ENCODE assay signal across 11 mouse cellular contexts in the genomic region with DNA sequence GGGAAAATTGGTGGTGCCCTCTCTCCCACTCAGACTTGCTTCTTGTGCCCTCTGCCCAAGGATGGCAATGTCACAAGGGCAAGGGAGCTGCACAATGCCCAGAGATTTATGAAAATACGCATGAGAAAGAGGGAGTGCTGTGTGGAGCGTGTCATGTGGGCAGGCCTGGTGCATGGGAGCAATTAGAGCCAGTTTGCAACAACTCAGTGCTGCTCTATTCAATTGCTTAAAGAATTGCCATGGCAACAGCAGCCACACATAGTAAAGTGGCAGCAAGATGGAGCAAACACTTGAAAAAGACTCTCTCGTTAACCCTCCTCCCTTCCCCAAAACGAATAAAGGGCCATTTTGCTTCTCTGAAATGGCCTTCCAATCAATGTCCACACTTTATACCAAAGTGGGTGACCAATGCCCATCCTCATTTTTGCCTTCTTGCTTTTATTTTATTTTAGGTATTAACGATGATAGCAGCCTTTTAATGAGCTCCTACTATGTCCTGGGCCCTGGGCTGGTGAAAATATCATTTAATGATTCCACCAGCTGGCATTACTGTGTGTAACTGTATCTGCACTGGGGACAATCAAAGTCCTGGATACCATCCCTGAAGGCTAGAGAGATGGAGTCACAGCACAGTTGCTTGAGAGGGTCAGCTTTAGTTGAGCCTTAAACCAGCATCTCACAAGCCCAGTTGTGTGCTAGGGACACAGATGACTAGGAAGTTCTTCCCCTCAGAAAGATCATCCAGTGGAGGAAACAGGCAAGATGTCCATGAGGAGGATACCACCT.
DNase-seq lines count a peak whose midpoint lies in the region; ATAC-seq and TF ChIP-seq lines count a peak whose summit lies in the region.
"Had no signal": no experiment of that assay in that cellular context is flagged by ENCODE, and none has a peak within 500 bp of the region (broad histone marks: within the 10 kb centered on the region; RNA-seq: fewer than 3 reads in every experiment).

No protein-coding gene starts in this region.

- no peaks in the 10 kb centered on the region for H3K9me3 ChIP-seq in forebrain, embryonic 10.5 days
- no peaks in the 10 kb centered on the region for H3K9me3 ChIP-seq in hindbrain, postnatal 0 days (ENCODE audit: low read length)
- H3K9me3 ChIP-seq in midbrain, postnatal 0 days (ENCODE audit: low read length): no peaks in the 10 kb centered on the region
- H3K9me3 ChIP-seq: embryonic facial prominence, embryonic 12.5 days; heart, embryonic 13.5 days had no signal

- H3K4me3 ChIP-seq in forebrain, embryonic 10.5 days: no peak overlapping the region
- H3K4me3 ChIP-seq in hindbrain, postnatal 0 days (ENCODE audit: low read length): no peak overlapping the region
- H3K4me3 ChIP-seq in midbrain, postnatal 0 days (ENCODE audit: low read depth, low read length): no peak overlapping the region
- H3K4me3 ChIP-seq: embryonic facial prominence, embryonic 12.5 days; heart, embryonic 13.5 days had no signal

- no peak overlapping the region for H3K4me2 ChIP-seq in hindbrain, postnatal 0 days (ENCODE audit: low read depth, low read length)
- no peak overlapping the region for H3K4me2 ChIP-seq in midbrain, postnatal 0 days (ENCODE audit: low read depth, low read length, poor library complexity, severe bottlenecking)
- H3K4me2 ChIP-seq: embryonic facial prominence, embryonic 12.5 days; heart, embryonic 13.5 days had no signal

- TF ChIP-seq CTCF in hindbrain, postnatal 0 days (IDR thresholded peaks at IDR 0.05; ENCODE audit: low read depth): no peak
- no peak for TF ChIP-seq CTCF in midbrain, postnatal 0 days (IDR thresholded peaks at IDR 0.05)

- ATAC-seq in hindbrain, postnatal 0 days: peak; percentile 83
- peak; percentile 68; the same call in 1 of the 2 replicates for ATAC-seq in midbrain, postnatal 0 days (ENCODE audit: low FRiP score)

- H3K36me3 ChIP-seq in forebrain, embryonic 10.5 days (replicated peaks): peaks cover 6% of the 10 kb centered on the region; the same call in 1 of the 2 replicates
- no peaks in the 10 kb centered on the region for H3K36me3 ChIP-seq in hindbrain, postnatal 0 days (ENCODE audit: insufficient read depth, low read length)
- H3K36me3 ChIP-seq in midbrain, postnatal 0 days (ENCODE audit: insufficient read depth, low read length): no peaks in the 10 kb centered on the region
- H3K36me3 ChIP-seq: embryonic facial prominence, embryonic 12.5 days; heart, embryonic 13.5 days had no signal

- peaks cover 30% of the 10 kb centered on the region for H3K4me1 ChIP-seq in forebrain, embryonic 10.5 days
- 0 out of 2 replicates have a peak, but pooled peaks cover 3% of the 10 kb centered on the region for H3K4me1 ChIP-seq in hindbrain, postnatal 0 days (ENCODE audit: insufficient read depth, low read length)
- H3K4me1 ChIP-seq in midbrain, postnatal 0 days (ENCODE audit: insufficient read depth, low read length): no peaks in the 10 kb centered on the region; the same call in 1 of the 2 replicates
- H3K4me1 ChIP-seq: embryonic facial prominence, embryonic 12.5 days had no signal

- H3K27ac ChIP-seq in forebrain, embryonic 10.5 days: peak overlapping the region; percentile 82
- peak overlapping the region; percentile 41; the same call in 1 of the 2 replicates for H3K27ac ChIP-seq in hindbrain, postnatal 0 days
- H3K27ac ChIP-seq in midbrain, postnatal 0 days (ENCODE audit: low read depth, low read length): peak overlapping the region; percentile 55; the same call in 1 of the 2 replicates
- H3K27ac ChIP-seq: embryonic facial prominence, embryonic 12.5 days; heart, embryonic 13.5 days; kidney, postnatal 0 days; liver, embryonic 14.5 days had no signal

- no peak overlapping the region for H3K9ac ChIP-seq in hindbrain, postnatal 0 days (replicated peaks; ENCODE audit: low read length)
- no peak overlapping the region for H3K9ac ChIP-seq in midbrain, postnatal 0 days (replicated peaks; ENCODE audit: low read length, poor library complexity, severe bottlenecking)
- H3K9ac ChIP-seq: embryonic facial prominence, embryonic 12.5 days; heart, embryonic 13.5 days; liver, embryonic 14.5 days had no signal

- DNase-seq in brain, embryonic 18.5 days (ENCODE audit: low read depth, low spot score): peak; percentile 62
- peak; percentile 45 for DNase-seq in forebrain, embryonic 10.5 days (ENCODE audit: extremely low spot score, low spot score)
- DNase-seq in hindbrain, postnatal 0 days (ENCODE audit: low spot score): peak; percentile 58
- DNase-seq in midbrain, postnatal 0 days (ENCODE audit: low spot score): peak; percentile 55
- no peak for DNase-seq in kidney, adult 18-20 months
- DNase-seq in kidney, postnatal 25 days: no peak
- no peak for DNase-seq in thymus, adult 18-20 months

- WGBS in forebrain, embryonic 10.5 days: 43% methylated on average over 5 of the region's 5 CpGs
- WGBS in hindbrain, postnatal 0 days: 34% methylated on average over 5 of the region's 5 CpGs
- WGBS in midbrain, postnatal 0 days: 40% methylated on average over 5 of the region's 5 CpGs

- H3K27me3 ChIP-seq in forebrain, embryonic 10.5 days (ENCODE audit: poor library complexity, severe bottlenecking): no peaks in the 10 kb centered on the region
- no peaks in the 10 kb centered on the region for H3K27me3 ChIP-seq in hindbrain, postnatal 0 days (ENCODE audit: insufficient read depth, low read length)
- H3K27me3 ChIP-seq in midbrain, postnatal 0 days (ENCODE audit: insufficient read depth, low read length): no peaks in the 10 kb centered on the region
- H3K27me3 ChIP-seq: embryonic facial prominence, embryonic 12.5 days; heart, embryonic 13.5 days had no signal

Comparison
In these comparisons a context has a peak if more than half of its experiments do, and no peak if none do; other contexts are left out.
1. DNase-seq: peak in brain, embryonic 18.5 days (single experiment), forebrain, embryonic 10.5 days (single experiment), hindbrain, postnatal 0 days (single experiment) and midbrain, postnatal 0 days (single experiment); none in kidney, adult 18-20 months (single experiment), kidney, postnatal 25 days (0 of 2) and thymus, adult 18-20 months (0 of 2).
2. Peak in every context shown above with its lines, with median percentiles within 50 percentile points of each other: H3K27ac ChIP-seq.